Mouse (Mus musculus) mammary gland, adult 2 months (tissue): ENCODE data around the gene Izumo1. TPM values are rescaled to one million over a fixed set of nuclear protein-coding genes. Genes with fewer than 3 reads are reported as not detected.

Experiments
- polyA plus RNA-seq: library from polyadenylated mRNA; depleted of rRNA; stranded (reverse); fragments of >200 nt; gene quantifications from 2 replicates; pipeline ENCODE4 v1.2.3, GENCODE M21; 2012; ENCODE audit warnings: low replicate concordance; rRNA removed

Gene Izumo1
- 0.49 and 0.54 TPM in 2 replicates for polyA plus RNA-seq

DNA sequence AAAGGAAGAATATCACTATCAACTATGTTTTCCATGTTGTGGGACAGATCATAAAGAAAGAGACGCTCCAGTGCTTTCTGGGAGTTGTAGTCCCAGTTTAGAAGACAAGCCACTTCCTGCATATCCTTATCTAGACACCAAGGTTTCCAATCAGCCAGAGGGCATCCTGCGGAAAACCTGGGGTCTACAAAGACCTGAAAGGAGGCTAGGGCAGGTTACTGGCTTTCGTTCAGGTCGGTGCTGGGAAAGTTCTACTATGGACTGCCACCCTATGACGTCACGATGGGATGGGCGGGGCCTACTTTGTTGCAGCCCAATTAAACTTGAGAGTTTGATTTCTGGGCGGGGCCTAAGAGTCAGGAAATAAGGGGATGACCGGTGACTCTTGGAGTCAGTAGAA, at the start of gene Izumo1:
TSS of gene Izumo1 (plus strand) at position 369 of the 400 bp plus-strand sequence.

DNA sequence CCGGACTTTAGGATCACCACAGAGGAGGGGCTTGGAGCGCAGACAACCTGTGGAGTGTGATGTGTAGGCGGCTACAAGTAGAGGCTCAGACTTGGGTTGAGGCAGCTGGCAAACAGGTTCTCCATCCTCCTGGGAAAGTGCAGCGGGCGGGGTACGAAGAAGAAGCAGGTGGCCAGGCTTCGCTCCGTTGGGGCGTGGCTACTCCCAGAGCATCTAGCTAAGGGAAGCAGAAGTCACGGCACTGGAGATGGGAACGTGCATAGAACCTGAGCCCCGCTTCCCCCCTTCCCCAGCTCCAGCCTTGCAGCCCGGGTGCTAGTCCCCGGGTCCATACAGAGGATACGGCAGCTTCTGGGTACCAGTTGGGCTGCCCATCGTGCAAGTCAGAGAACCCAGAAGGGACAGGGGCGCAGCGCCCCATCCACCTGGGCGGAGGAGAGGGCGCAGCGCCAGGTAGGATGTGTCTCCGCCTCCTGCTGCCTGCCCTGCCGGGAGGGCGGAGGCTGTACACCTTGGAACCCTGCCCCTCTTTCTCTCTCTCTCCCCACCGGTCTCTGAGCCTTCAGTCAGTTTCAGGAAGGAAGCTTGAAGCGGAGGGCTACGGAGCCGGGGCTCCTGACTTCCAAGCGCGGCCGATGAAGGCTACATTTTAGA, 4.4 kb upstream of the Izumo1 start, which contains the start of gene Fut1:
TSS of gene Fut1 (plus strand) at position 248 of the 654 bp plus-strand sequence.

GRCm38 (mm10) chr7:45627261-45627660, 5.7 kb downstream of the Izumo1 start, which contains the start of gene Rasip1:
Gene Rasip1, plus strand, starts transcription at chr7:45627488.

DNA sequence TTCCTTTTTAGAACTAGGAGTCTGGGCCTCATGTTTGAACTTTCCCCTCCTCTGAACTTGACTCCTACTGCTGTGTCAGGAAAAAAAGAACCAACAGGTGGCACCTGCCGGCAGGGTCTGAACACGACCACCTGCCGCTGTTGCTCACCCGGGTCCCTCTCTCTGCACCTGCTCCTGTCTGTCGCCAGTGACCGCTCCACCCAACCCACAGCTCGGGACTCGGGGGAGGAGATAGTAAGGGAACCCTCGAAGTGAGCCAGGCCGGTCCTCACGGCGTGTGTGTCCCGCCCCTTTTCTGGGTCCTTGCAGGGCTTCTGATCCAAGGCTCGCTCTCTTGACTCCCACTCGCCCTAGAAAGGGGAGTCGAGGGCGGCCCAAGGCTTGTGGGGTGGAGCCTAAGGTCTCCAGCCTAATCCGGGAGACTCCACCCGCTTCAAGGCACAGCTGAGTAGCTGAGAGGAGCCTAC, 18.0 kb downstream of the Izumo1 start, which contains the start of gene Mamstr:
TSS of gene Mamstr (plus strand) at position 417 of the 467 bp plus-strand sequence.

GRCm38 (mm10) chr7:45666161-45666560, 44.5 kb downstream of the Izumo1 start, which contains the start of gene Fut2:
Gene Fut2, minus strand, starts transcription at chr7:45666394.

Other genes starting within 250 kb of the Izumo1 start
- gene Snrnp70, start 226.1 kb upstream of the Izumo1 start, polyA plus RNA-seq, result 247 and 258 TPM in 2 replicates
- gene Kcna7, start 216.2 kb upstream of the Izumo1 start, polyA plus RNA-seq, result 0.63 and 29.9 TPM in 2 replicates
- gene Ntf5, start 208.1 kb upstream of the Izumo1 start, polyA plus RNA-seq, result 2.5 and 3.1 TPM in 2 replicates
- 1.4 and 1.5 TPM in 2 replicates for gene Lhb, start 201.0 kb upstream of the Izumo1 start, polyA plus RNA-seq
- 137 and 248 TPM in 2 replicates for gene Gys1, start 187.0 kb upstream of the Izumo1 start, polyA plus RNA-seq
- gene Ruvbl2, start 183.7 kb upstream of the Izumo1 start, polyA plus RNA-seq, result 51.4 and 66.8 TPM in 2 replicates
- gene Ftl1, start 161.9 kb upstream of the Izumo1 start, polyA plus RNA-seq, result 3,321 and 4,005 TPM in 2 replicates
- gene Bax, start 154.9 kb upstream of the Izumo1 start, polyA plus RNA-seq, result 92.1 and 140 TPM in 2 replicates
- gene Tulp2, start 139.9 kb upstream of the Izumo1 start, polyA plus RNA-seq, result 0.16 TPM in 1 of 2 replicates, not detected in the other
- gene Gm45808, start 135.0 kb upstream of the Izumo1 start, polyA plus RNA-seq, result 10.3 TPM in 1 of 2 replicates, not detected in the other
- 15.8 and 23.4 TPM in 2 replicates for gene Dhdh, start 133.0 kb upstream of the Izumo1 start, polyA plus RNA-seq
- gene Nucb1, start 111.4 kb upstream of the Izumo1 start, polyA plus RNA-seq, result 431 and 432 TPM in 2 replicates
- gene Ppp1r15a, start 95.5 kb upstream of the Izumo1 start, polyA plus RNA-seq, result 34.6 and 48.5 TPM in 2 replicates
- 29.9 and 34.7 TPM in 2 replicates for gene Plekha4, start 95.5 kb upstream of the Izumo1 start, polyA plus RNA-seq
- gene Hsd17b14, start 66.9 kb upstream of the Izumo1 start, polyA plus RNA-seq, result 4.9 and 5.8 TPM in 2 replicates
- gene Bcat2, start 51.7 kb upstream of the Izumo1 start, polyA plus RNA-seq, result 142 and 145 TPM in 2 replicates
- 0.67 and 0.88 TPM in 2 replicates for gene Fgf21, start 6.3 kb upstream of the Izumo1 start, polyA plus RNA-seq
- 0.12 and 0.72 TPM in 2 replicates for gene Fut1, start 4.5 kb upstream of the Izumo1 start, polyA plus RNA-seq
- gene Rasip1, start 5.7 kb downstream of the Izumo1 start, polyA plus RNA-seq, result 32.4 and 54.6 TPM in 2 replicates
- 5.6 and 22.3 TPM in 2 replicates for gene Mamstr, start 18.2 kb downstream of the Izumo1 start, polyA plus RNA-seq
- 0.16 and 1.4 TPM in 2 replicates for gene Fut2, start 44.6 kb downstream of the Izumo1 start, polyA plus RNA-seq
- gene Ntn5, start 62.2 kb downstream of the Izumo1 start, polyA plus RNA-seq, result 0.72 and 2.4 TPM in 2 replicates
- 0.72 and 0.76 TPM in 2 replicates for gene Sec1, start 72.6 kb downstream of the Izumo1 start, polyA plus RNA-seq
- gene Car11, start 78.0 kb downstream of the Izumo1 start, polyA plus RNA-seq, result 14.2 and 17.5 TPM in 2 replicates
- 57.0 and 110 TPM in 2 replicates for gene Dbp, start 83.3 kb downstream of the Izumo1 start, polyA plus RNA-seq
- gene Rpl18, start 93.6 kb downstream of the Izumo1 start, polyA plus RNA-seq, result 1,150 and 1,812 TPM in 2 replicates
- 50.2 and 90.3 TPM in 2 replicates for gene Sphk2, start 96.2 kb downstream of the Izumo1 start, polyA plus RNA-seq
- 1.9 and 3.4 TPM in 2 replicates for gene Fam83e, start 99.4 kb downstream of the Izumo1 start, polyA plus RNA-seq
- gene Spaca4, start 104.0 kb downstream of the Izumo1 start, polyA plus RNA-seq, result 0.29 and 0.37 TPM in 2 replicates
- 3.9 and 7.3 TPM in 2 replicates for gene Lmtk3, start 161.9 kb downstream of the Izumo1 start, polyA plus RNA-seq
- 2.4 and 4.2 TPM in 2 replicates for gene Sult2b1, start 162.9 kb downstream of the Izumo1 start, polyA plus RNA-seq
- gene Cyth2, start 192.8 kb downstream of the Izumo1 start, polyA plus RNA-seq, result 30.1 and 42.3 TPM in 2 replicates
- 4.8 and 9.6 TPM in 2 replicates for gene Kcnj14, start 203.0 kb downstream of the Izumo1 start, polyA plus RNA-seq
- 14.9 and 20.4 TPM in 2 replicates for gene Grwd1, start 209.1 kb downstream of the Izumo1 start, polyA plus RNA-seq